Mouse (Mus musculus) thymus, adult 2 months (tissue): ENCODE measurements around the gene Fbxw7.
"Not testable (repeated sequence)": the region's sequence is repeated elsewhere in the genome, so short reads cannot be mapped to it uniquely, and the experiment has no call there.

Source experiments
- CTCF ChIP-seq: fragments of 200-500 bp; IDR thresholded peaks from 2 replicates; pipeline ENCODE4 v1.5.1; 2012; ENCODE audit warnings: mild to moderate bottlenecking, control low read depth, low read length, moderate library complexity, borderline replicate concordance; ENCODE audit not compliant: control insufficient read depth, poor library complexity, insufficient read depth; ENCODE audit errors: extremely low read depth
- POLR2A ChIP-seq: fragments of 200-500 bp; IDR thresholded peaks from 2 replicates; pipeline ENCODE4 v1.6.1; 2012; ENCODE audit warnings: mild to moderate bottlenecking, low read length, control low read depth, moderate library complexity; ENCODE audit not compliant: control insufficient read depth, poor library complexity, insufficient read depth; ENCODE audit errors: extremely low read depth

DNA sequence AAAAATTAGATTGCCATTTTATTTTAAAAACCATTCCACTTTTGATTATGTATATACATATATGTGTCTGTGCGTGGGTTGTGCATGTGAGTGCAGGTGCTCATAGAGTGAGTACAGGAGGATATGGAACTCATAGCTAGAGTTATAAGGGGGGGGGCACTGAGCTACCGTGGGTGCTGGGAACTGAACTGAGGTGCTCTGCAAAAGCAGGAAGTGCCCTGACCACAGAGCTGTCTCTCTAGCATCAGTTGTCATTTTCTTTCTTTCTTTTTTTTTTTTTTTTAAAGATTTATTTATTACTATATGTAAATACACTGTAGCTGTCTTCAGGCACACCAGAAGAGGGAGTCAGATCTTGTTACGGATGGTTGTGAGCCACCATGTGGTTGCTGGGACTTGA lies 46.7 kb downstream of the Fbxw7 start:
- TF ChIP-seq CTCF, POLR2A: not testable (repeated sequence)
